Mouse (Mus musculus) lung, postnatal 36 days (tissue): ENCODE results near the gene C2cd5.

Experiments
- DNase-seq: peaks from one replicate; pipeline ENCODE4 v3.0.0; 2022; ENCODE audit warnings: mixed read lengths

C2cd5 gene

GRCm38 (mm10) chr6:143070736-143071135 lies 29.2 kb downstream of the C2cd5 start:
- no peak for DNase-seq

DNA sequence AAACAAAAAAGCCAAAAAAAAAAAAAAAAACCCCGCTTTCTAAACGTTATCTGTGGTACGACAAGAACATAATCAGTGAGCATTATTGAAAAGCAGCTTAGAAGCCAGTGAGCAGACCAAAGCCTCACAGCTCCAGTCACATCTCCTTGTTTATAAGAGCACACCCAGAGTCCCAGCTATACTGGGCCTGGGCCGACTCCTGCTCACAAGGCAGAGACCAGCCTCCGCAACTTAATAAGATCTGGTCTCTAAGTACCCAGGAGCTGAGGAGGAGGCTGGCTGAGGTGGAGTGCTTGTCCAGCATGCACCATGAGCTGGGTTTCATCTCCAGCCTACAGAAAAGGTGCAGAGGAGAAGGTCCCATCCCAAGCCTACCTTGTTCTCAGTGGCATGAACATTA lies 29.9 kb downstream of the C2cd5 start:
- no peak for DNase-seq

DNA sequence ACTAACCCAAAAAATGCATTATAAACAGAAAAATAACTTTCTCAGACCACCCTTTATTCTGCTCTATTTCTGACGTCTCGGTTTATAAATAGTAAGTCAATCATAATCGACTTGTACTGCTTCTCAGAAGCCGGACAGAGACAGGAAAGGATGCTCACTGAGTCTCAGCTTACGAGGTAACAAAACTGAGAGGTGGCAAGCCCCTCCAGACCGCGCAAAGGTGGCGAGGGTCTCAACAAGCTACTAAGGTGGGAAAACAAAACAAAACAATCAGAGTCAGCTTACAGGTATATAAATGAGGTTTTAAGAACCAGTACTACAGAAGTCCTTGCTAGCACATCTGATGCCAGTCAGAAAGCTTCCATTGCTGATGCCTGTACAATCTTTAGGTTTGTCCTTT lies 30.3 kb downstream of the C2cd5 start:
- no peak for DNase-seq

DNA sequence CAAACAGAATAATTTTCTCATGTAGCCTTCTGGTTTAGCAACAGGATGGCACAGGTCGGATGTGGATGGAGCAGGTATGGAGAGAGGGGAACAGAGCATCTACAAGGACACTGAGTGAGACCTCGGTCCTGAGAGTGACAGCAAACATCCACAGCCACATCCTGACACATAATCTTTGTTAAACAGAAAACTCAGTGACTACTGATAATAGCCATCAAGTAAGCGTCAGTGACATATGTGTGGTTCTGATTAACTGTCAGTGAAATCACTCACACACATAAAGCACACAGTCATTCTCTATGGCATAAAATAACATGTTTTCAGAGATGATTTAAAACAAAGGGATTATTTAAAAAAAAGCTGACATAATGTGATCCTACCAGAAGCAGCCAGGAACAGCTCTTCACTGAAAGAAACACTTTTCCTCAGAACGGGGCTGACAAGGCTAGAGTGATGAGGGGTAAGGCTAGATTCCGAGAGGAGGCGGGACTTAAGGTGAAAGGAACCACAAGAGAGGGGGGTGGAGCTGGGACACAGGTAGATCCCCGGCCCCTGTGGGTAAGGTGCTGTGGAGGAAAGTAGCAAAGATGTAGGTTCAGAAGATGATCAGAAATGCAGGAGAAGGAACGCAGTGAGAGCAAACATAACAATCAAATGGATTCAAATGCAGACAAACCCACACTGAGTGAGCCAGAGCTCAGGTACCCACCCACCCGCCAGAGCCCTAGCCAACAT lies 31.6 kb downstream of the C2cd5 start:
- no peak for DNase-seq

DNA sequence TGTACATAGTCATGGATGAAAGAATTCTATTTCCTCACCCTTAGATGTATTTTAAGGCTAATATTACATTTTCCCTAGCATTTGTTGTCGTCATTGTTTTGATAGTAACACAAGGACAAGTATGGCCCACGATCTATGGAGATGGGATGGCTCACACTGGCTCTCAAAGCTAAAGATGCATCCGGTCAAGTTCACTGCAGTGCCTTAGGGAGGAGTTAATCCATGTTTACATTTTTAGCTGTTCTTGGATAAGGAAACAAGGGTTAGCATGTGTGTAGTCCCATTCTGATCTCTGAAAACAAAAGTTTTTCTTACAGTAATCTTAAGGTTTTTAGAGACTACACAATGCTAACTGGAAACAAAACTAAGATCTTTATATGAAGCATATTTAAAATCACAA lies 32.3 kb downstream of the C2cd5 start:
- no peak for DNase-seq

DNA sequence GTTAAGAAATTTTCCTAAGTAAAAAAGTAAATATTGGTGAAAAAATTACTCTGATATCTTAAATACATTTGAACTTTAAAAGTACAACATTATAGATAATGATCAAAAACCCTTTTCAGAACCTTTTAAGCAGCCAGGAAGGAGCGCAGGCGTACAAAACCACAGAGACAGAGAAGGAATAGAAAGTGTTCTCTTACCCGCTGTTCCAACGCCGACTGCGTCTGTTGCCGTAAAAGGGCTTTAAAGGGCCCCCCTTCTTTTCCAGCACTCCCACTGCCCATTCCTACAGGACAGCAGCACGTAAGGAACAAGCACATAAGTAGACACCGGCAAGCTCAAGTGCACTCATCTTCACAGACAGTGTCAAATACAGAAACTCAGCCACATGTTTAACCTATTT lies 33.1 kb downstream of the C2cd5 start:
- no peak for DNase-seq

- no peak for DNase-seq
Measured at GRCm38 (mm10) chr6:143064047-143064446, 35.9 kb downstream of the C2cd5 start.

DNA sequence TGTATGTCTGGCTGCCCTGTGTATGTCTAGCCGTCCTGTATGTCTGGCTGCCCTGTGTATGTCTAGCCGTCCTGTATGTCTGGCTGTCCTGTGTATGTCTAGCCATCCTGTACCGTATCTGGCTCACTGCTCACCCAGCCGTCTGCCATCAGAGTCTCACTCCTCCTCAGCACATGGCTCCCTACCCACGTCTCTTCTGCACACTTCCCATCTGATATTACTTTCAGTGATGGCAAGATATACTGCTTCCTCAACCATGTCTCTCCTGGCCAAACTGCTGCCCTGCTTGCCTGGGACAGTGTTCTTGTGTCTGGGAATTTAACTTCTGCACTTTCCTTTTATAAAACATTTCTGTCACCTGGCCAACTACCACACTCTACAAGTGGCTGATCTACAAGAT lies 42.3 kb downstream of the C2cd5 start:
- peak; percentile 17 for DNase-seq

- DNase-seq, result no peak
Measured at GRCm38 (mm10) chr6:143051566-143051965, 48.4 kb downstream of the C2cd5 start.

- DNase-seq, result peak; percentile 46
Measured at GRCm38 (mm10) chr6:143049791-143050555, 50.0 kb downstream of the C2cd5 start.

DNA sequence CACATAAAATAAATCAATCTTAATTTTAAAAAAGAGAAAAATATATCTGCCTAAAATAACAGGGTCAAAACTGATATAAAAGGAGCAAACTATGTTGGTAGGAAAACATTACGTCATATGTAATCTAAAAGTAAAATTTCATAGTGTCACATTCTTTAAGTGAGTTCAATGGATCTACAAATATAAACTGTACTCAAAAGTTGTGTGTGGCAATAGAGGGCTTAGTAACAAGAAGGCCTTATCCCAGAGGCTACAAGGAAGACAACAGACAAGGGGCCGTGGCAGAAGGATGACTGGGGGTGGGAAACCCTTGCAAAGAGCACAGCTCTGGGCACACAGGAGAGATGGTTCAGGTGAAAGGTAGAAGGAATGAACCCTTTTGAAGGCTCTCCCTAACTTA lies 50.8 kb downstream of the C2cd5 start:
- DNase-seq, result no peak

- DNase-seq, result no peak
Measured at GRCm38 (mm10) chr6:143047538-143048258, 52.2 kb downstream of the C2cd5 start.

DNA sequence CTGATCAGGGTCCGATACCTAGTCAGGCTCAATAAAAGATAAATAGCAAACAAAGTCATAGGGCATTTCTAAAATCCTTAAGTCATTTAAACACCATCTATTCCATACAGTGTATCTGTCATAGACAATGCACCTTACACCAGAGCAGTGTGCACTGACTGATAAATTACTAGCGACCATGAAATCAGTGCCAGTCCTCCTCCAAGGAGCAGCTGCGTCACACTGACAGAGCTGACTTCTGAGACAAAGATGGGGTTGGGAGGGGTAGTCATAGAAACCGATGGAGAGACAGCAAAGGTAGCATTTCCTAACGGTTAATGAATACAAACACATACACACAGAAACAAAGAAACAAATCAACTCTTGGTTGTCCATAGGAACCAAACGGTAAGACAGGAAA lies 58.4 kb downstream of the C2cd5 start:
- no peak for DNase-seq

DNA sequence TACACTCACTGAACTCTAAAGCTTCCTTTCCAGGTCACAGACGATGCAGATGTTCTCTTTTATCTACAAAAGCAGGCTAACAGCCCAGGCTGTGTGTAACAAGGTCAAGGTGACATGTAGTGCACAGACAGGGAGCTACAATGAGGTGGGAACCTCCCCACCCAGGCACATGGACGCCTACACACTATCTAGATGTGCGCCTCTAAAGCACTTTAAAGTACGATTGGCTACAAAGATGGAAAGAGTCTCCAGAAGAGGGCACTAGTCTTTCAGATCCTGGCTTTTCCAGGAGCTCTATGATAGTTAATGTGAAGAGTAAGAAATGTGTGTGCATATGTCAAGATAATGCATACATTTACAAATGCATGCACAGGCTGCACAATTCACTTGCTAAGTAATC lies 64.7 kb downstream of the C2cd5 start:
- DNase-seq, result peak; percentile 51

- no peak for DNase-seq
Measured at GRCm38 (mm10) chr6:143034503-143034902, 65.4 kb downstream of the C2cd5 start.

- DNase-seq, result no peak
Measured at GRCm38 (mm10) chr6:143030521-143030920, 69.4 kb downstream of the C2cd5 start.

DNA sequence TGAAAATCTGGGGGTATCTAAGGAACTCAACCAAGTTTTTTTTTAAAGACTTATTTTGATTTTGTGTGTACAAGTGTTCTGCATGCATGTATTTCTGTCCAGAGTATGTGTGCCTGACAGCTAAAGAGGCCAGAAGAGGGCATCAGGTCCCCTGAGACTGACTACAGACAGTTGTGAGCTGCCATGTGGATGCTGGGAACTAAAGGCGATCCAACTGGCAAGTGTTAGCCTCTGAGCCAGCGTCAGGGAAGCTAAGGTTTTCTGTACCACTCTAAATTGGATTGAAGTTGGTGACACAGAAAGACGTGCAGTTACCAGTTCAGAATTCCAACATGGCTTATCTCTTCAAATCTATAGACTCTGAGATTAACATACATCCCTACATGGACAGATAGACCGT lies 72.0 kb downstream of the C2cd5 start:
- no peak for DNase-seq

DNA sequence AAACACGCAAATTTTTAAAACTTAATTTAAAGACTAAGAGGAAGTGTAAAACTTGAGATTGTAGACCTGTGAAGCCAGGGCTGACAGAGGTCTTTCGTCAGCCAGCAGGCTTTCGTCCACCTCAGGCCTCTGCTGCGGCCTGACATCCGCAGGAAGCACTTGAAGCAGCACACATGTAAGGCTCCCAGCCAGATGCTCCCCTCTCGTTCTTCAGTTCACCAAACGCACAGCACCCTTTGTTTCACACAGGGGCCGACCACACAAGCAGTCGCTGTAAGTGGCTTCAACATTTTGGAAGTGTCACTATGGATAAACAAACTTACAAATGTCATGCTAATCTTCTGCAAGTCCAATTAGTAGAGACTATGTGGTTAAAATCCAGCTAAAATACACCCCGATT lies 72.5 kb downstream of the C2cd5 start:
- no peak for DNase-seq

GRCm38 (mm10) chr6:143023691-143024090 lies 76.2 kb downstream of the C2cd5 start:
- DNase-seq, result no peak

- DNase-seq, result no peak
Measured at GRCm38 (mm10) chr6:143021756-143022155, 78.2 kb downstream of the C2cd5 start.

GRCm38 (mm10) chr6:143020647-143021046 lies 79.3 kb downstream of the C2cd5 start:
- peak; percentile 14 for DNase-seq

- no peak for DNase-seq
Measured at GRCm38 (mm10) chr6:143020146-143020545, 79.8 kb downstream of the C2cd5 start.

DNA sequence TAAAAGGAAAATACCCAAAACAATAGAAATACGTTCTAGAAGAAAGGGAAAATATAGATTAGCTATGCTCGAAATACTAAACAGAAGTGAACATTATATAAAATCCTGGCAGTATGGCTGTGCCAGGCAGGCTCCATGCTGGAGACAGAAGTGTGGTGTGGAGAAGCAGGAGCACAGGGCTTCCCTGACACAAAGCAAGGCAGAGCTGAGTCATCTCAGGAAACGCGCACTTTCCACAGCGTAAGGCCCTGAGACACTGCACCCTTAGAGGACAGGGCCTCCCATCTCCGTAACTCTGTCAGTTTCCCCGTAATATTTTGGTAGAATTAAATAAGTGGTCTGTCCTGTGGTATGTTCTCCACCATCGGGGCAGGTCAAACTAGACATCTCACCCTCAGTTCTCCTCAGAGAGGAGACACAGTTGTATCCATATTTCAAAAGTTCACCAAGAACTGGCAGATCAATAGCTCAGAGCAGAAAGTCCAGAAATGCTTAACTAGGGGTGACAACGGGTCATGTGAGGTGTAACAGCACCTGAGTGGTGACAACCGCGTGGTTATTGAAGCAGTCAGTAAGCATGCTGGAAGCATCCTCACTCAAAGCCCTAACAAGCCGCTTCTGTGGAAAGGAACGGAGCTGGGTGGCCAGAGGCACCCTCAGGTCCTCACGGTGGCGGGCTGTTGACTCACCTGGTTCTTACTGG lies 87.3 kb downstream of the C2cd5 start:
- DNase-seq, result no peak
